Mouse (Mus musculus): ENCODE data around the gene Dppa1. TPM values are rescaled to one million over a fixed set of nuclear protein-coding genes. Genes with fewer than 3 reads are reported as not detected.
"Not testable (repeated sequence)": the region's sequence is repeated elsewhere in the genome, so short reads cannot be mapped to it uniquely, and the experiment has no call there.

Gene Dppa1
- not detected in 2 replicates for polyA plus RNA-seq (2014; fragmentation: Nextera tagmentation; extraction: Ambion mirVana)

DNA sequence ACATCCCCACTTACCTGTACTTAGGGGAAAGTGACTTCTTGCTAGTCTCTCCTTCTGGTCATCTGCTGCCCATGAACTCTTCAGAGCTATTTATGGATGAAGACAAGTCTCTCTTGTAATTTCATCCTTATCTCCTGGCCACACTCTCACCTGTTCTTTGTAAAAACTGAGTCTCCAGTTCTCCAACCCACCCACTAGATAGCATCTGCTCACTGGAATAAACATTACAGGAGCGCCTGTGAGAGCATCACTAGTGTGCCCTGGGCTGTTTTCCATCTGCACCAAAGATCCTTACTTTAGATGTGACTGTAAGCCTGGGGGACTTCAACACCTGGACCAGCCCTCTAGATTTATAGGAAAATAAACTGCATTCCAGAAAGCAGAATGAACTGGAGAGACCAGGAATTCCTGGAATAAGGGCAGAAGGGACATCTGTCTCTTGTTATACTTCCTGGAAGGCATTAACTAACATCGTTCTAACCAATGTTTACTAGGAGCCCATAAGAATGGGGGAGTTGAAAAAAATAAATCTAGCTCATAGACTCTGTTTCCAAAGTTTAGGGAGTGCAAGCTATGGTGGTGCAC is at the start of gene Dppa1:
TSS of gene Dppa1 (minus strand) at position 51 of the 585 bp plus-strand sequence.
- Histone ChIP-seq H3K4me3 (replicated peaks; ENCODE audit: low read depth, low read length) (no peak within 1 kb of the TSS), H3K27me3 (ENCODE audit: control insufficient read depth, insufficient read depth, low read length) (no peaks in the 10 kb centered on the region), H3K27ac (replicated peaks; ENCODE audit: low read depth, low read length) (no peak within 1 kb of the TSS), H3K9me3 (ENCODE audit: control insufficient read depth, low read length) (no peaks in the 10 kb centered on the region), H3K9ac (replicated peaks; ENCODE audit: low read length) (no peak within 1 kb of the TSS), H3K36me3 (ENCODE audit: control insufficient read depth, insufficient read depth, low read length) (no peaks in the 10 kb centered on the region), H3K4me1 (ENCODE audit: control insufficient read depth, insufficient read depth, low read length) (no peaks in the 10 kb centered on the region), H3K4me2 (ENCODE audit: low read length) (no peak within 1 kb of the TSS)
- no peak for ATAC-seq (ENCODE audit: low FRiP score, low TSS enrichment)
- no peak for DNase-seq
- WGBS: 88% methylated on average over 2 of the region's 2 CpGs

DNA sequence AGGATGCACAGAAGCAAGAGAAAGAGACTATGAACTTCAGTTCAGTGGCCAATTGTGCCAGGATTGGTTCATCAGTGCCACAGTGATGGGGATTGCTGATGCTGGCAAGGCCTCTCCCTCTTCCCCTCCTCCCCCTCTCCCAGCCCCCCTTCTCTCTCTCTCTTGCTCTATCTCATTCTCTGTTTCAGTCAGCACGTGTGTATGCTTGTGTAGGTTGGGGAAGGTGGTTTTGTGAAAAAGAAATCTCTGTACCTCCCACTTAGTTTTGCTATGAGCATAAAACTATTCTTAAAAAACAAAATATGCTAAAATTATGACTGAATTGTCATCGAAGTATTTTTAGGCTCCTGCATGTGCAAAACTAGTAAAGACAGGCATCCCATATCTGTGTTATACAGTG is 38.9 kb upstream of the Dppa1 start:
- H3K9ac ChIP-seq (replicated peaks; ENCODE audit: low read length): no peak overlapping the region
- H3K36me3 ChIP-seq (ENCODE audit: control insufficient read depth, insufficient read depth, low read length): no peaks in the 10 kb centered on the region
- no peak overlapping the region for H3K4me3 ChIP-seq (replicated peaks; ENCODE audit: low read depth, low read length)
- DNase-seq (no peak), ATAC-seq (ENCODE audit: low FRiP score, low TSS enrichment) (no peak)
- H3K4me2 ChIP-seq (ENCODE audit: low read length): no peak overlapping the region
- no peaks in the 10 kb centered on the region for H3K4me1 ChIP-seq (ENCODE audit: control insufficient read depth, insufficient read depth, low read length)
- H3K27me3 ChIP-seq (ENCODE audit: control insufficient read depth, insufficient read depth, low read length): no peaks in the 10 kb centered on the region
- WGBS: 67% methylated on average over 2 of the region's 2 CpGs
- H3K27ac ChIP-seq (replicated peaks; ENCODE audit: low read depth, low read length): no peak overlapping the region
- H3K9me3 ChIP-seq (ENCODE audit: control insufficient read depth, low read length): no peaks in the 10 kb centered on the region

DNA sequence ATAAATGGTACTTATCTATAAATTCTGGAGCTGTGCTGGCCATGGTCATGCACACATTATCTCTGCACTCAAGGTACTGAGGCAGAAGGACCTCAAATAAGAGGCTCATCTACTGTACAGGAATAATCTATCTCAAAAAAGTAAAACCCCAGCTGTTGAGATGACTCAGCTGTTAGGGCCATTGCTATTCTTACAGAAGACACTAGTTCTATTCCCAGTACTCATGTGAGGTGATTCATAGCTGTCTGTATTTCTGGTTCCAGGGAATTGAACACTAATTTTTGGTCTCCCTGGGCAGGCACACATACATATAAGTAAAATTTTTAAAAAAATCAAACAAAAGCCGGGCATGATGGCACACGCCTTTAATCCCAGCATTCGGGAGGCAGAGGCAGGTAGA is 38.0 kb upstream of the Dppa1 start:
- WGBS: 94% methylated on average over 3 of the region's 3 CpGs
- H3K36me3 ChIP-seq (ENCODE audit: control insufficient read depth, insufficient read depth, low read length): no peaks in the 10 kb centered on the region
- H3K27me3 ChIP-seq (ENCODE audit: control insufficient read depth, insufficient read depth, low read length): no peaks in the 10 kb centered on the region
- H3K27ac ChIP-seq (replicated peaks; ENCODE audit: low read depth, low read length): no peak overlapping the region
- no peak overlapping the region for H3K4me3 ChIP-seq (replicated peaks; ENCODE audit: low read depth, low read length)
- H3K9me3 ChIP-seq (ENCODE audit: control insufficient read depth, low read length): no peaks in the 10 kb centered on the region
- DNase-seq (no peak), ATAC-seq (ENCODE audit: low FRiP score, low TSS enrichment) (no peak)
- no peak overlapping the region for H3K9ac ChIP-seq (replicated peaks; ENCODE audit: low read length)
- no peaks in the 10 kb centered on the region for H3K4me1 ChIP-seq (ENCODE audit: control insufficient read depth, insufficient read depth, low read length)
- H3K4me2 ChIP-seq (ENCODE audit: low read length): no peak overlapping the region

DNA sequence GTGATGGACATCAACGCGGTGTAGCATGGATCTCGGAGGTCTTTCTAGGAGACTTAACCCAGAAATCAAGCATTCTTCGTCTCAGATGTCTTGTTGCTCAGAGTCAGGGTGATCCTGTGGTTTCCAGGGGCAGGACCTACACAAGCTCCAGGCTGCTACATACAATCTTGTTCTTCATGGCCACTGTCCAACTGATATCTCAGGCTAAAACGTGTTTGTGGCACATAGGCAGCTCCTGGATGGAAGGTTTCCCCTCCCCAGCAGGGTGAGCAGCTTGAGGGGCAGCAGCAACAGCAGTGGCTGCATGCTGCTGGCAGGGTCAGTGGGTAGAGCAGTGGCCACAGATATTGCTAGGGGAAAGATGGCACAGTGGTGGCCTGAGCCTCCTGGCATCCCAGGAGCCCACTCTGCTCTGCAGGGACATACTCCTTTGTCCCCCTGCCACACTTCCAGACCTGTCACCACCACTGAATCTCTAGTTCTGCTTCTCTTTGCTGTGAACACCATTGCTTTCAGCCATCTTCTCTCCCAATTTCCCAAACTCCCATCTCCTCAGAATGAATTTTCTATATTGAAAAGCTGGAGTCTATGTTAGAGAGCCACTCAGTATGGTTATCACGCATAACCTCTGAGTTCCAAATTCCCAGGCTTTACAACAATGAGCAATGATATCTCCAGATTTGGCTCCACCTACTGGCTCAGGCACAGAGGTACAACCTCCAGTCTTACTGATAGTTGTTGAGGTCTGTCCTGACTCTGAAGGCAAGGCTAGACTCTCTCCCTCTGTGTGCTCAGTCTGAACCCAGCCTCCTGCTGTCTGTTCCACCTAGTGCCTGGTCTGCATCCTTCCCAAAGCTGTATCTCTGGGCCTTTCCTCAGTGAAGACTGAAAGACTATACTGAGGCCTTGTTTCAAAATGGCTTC is 36.8 kb upstream of the Dppa1 start:
- no peak overlapping the region for H3K27ac ChIP-seq (replicated peaks; ENCODE audit: low read depth, low read length)
- 72% methylated on average over 6 of the region's 6 CpGs for whole genome bisulfite sequencing
- peak; percentile 84 for DNase-seq
- H3K36me3 ChIP-seq (ENCODE audit: control insufficient read depth, insufficient read depth, low read length): no peaks in the 10 kb centered on the region
- peak; percentile 55 for ATAC-seq (ENCODE audit: low FRiP score, low TSS enrichment)
- no peaks in the 10 kb centered on the region for H3K9me3 ChIP-seq (ENCODE audit: control insufficient read depth, low read length)
- no peaks in the 10 kb centered on the region for H3K4me1 ChIP-seq (ENCODE audit: control insufficient read depth, insufficient read depth, low read length)
- H3K9ac ChIP-seq (replicated peaks; ENCODE audit: low read length): no peak overlapping the region
- H3K27me3 ChIP-seq (ENCODE audit: control insufficient read depth, insufficient read depth, low read length): no peaks in the 10 kb centered on the region
- no peak overlapping the region for H3K4me3 ChIP-seq (replicated peaks; ENCODE audit: low read depth, low read length)
- H3K4me2 ChIP-seq (ENCODE audit: low read length): no peak overlapping the region

DNA sequence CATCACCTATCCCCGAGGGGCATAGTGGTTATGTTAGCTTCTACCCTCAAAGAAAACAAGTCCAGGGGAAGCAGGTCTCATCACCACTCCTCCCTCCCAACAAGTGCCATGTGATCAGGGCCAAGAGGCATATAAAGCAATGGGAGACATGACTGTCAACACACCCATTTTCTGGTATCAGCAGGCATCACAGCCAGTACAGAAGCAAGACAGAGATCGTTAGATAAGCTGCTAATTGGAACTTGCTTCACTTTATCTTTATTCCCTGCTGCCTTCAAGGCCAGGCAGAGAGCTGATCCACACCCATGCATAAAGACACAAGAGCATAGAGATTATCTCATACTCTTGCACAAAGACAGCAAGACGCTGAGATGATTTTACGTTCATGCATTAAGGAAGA is 34.2 kb upstream of the Dppa1 start:
- Histone ChIP-seq H3K27ac (replicated peaks; ENCODE audit: low read depth, low read length) (no peak overlapping the region), H3K4me2 (ENCODE audit: low read length) (no peak overlapping the region), H3K4me3 (replicated peaks; ENCODE audit: low read depth, low read length) (no peak overlapping the region), H3K9me3 (ENCODE audit: control insufficient read depth, low read length) (no peaks in the 10 kb centered on the region), H3K9ac (replicated peaks; ENCODE audit: low read length) (no peak overlapping the region), H3K4me1 (ENCODE audit: control insufficient read depth, insufficient read depth, low read length) (no peaks in the 10 kb centered on the region), H3K27me3 (ENCODE audit: control insufficient read depth, insufficient read depth, low read length) (no peaks in the 10 kb centered on the region), H3K36me3 (ENCODE audit: control insufficient read depth, insufficient read depth, low read length) (no peaks in the 10 kb centered on the region)
- WGBS: 78% methylated on average over 4 of the region's 4 CpGs
- DNase-seq (no peak), ATAC-seq (ENCODE audit: low FRiP score, low TSS enrichment) (no peak)

DNA sequence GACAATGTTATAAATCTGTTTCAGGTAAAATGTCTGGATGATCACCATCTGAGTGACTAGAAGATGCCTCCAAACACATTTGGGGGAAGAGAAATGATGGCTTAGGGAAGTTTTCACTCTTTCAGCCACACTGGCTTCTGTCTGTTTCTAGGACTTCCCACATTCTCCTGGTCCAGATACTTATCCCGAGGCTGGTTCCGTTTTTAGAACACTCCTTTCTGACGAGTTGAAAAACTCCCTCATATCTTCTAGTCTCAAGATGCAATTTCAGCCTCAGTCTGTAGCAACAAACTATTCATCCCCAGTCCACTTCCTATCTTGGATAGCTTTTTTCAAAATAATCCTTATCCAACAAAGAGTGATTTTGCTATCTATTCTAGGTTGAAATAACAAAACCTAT is 23.4 kb upstream of the Dppa1 start:
- Histone ChIP-seq H3K27me3 (ENCODE audit: control insufficient read depth, insufficient read depth, low read length) (no peaks in the 10 kb centered on the region), H3K4me1 (ENCODE audit: control insufficient read depth, insufficient read depth, low read length) (no peaks in the 10 kb centered on the region), H3K9me3 (ENCODE audit: control insufficient read depth, low read length) (no peaks in the 10 kb centered on the region), H3K27ac (replicated peaks; ENCODE audit: low read depth, low read length) (no peak overlapping the region), H3K4me3 (replicated peaks; ENCODE audit: low read depth, low read length) (no peak overlapping the region), H3K4me2 (ENCODE audit: low read length) (no peak overlapping the region), H3K9ac (replicated peaks; ENCODE audit: low read length) (no peak overlapping the region), H3K36me3 (ENCODE audit: control insufficient read depth, insufficient read depth, low read length) (no peaks in the 10 kb centered on the region)
- 89% methylated on average over 3 of the region's 3 CpGs for WGBS
- ATAC-seq (ENCODE audit: low FRiP score, low TSS enrichment) (no peak), DNase-seq (no peak)

DNA sequence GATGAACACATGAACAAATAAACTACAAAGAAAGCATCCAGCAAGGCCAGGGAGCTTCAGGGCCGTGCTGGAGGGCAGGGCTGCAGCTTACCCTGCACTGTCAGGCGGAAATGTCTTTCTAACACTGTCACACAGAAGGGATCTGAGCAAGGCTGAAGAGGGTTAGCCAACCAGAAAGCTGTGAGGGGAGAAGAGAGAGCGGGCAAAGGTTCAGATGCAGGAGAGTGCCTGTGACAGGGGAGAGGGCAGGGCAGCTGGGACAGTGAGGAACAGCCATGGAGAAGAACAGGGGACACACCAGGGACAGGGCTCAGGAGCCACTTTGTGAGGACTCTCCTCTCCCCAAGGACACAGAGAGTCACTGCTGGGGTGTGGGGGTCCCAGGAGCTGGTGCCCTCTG is 20.6 kb upstream of the Dppa1 start:
- not testable (repeated sequence) for H3K4me2 ChIP-seq (ENCODE audit: low read length); ATAC-seq (ENCODE audit: low FRiP score, low TSS enrichment); H3K36me3 ChIP-seq (ENCODE audit: control insufficient read depth, insufficient read depth, low read length); H3K27me3 ChIP-seq (ENCODE audit: control insufficient read depth, insufficient read depth, low read length); H3K27ac ChIP-seq (replicated peaks; ENCODE audit: low read depth, low read length); DNase-seq; H3K9ac ChIP-seq (replicated peaks; ENCODE audit: low read length); H3K4me1 ChIP-seq (ENCODE audit: control insufficient read depth, insufficient read depth, low read length); H3K9me3 ChIP-seq (ENCODE audit: control insufficient read depth, low read length); H3K4me3 ChIP-seq (replicated peaks; ENCODE audit: low read depth, low read length)
- 15% methylated on average over 3 of the region's 3 CpGs for WGBS

DNA sequence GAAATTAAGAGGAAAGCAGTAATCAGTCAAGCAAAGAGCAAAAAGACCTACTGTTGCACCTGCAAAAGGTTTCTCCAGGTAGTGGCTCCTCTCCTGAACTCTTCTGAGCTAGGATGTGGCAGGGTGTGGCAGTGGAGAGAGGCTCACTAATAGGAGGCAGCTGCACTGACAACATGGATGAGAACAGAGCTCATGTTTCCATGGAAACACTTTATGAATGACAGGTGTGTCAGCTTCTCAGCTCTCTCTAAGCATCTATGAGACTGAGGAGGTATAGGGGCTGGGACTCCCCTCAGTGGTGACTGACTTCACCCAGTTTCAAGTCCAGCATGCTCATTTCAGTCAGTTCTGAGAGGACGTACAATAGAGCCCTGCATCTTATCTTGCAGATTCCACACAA is 15.8 kb upstream of the Dppa1 start:
- Histone ChIP-seq H3K27ac (replicated peaks; ENCODE audit: low read depth, low read length) (no peak overlapping the region), H3K4me1 (ENCODE audit: control insufficient read depth, insufficient read depth, low read length) (no peaks in the 10 kb centered on the region), H3K4me3 (replicated peaks; ENCODE audit: low read depth, low read length) (no peak overlapping the region), H3K27me3 (ENCODE audit: control insufficient read depth, insufficient read depth, low read length) (no peaks in the 10 kb centered on the region), H3K4me2 (ENCODE audit: low read length) (no peak overlapping the region), H3K36me3 (ENCODE audit: control insufficient read depth, insufficient read depth, low read length) (no peaks in the 10 kb centered on the region), H3K9me3 (ENCODE audit: control insufficient read depth, low read length) (no peaks in the 10 kb centered on the region), H3K9ac (replicated peaks; ENCODE audit: low read length) (no peak overlapping the region)
- DNase-seq: peak; percentile 12
- WGBS: 60% methylated on average over 1 of the region's 1 CpGs
- ATAC-seq (ENCODE audit: low FRiP score, low TSS enrichment): no peak

DNA sequence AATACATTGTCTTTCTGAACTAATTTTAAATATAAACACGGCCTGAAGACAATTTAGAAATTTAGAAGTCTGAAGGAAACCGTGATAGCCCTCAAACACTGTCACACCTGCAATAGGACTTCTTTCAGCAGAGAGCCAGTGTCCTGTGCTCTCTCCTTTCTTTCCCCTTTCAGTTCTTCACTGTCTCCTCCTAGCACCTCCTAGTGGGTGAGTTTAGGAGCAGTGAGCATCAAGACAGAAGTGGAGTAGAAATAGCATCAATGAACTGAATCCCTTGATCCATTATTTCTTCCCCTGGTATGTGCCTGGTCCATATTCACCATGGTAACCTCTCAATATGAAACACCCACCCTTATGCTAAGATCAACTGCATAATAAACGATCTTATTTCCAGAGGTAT is 7.5 kb upstream of the Dppa1 start:
- Histone ChIP-seq H3K36me3 (ENCODE audit: control insufficient read depth, insufficient read depth, low read length) (no peaks in the 10 kb centered on the region), H3K4me1 (ENCODE audit: control insufficient read depth, insufficient read depth, low read length) (no peaks in the 10 kb centered on the region), H3K4me3 (replicated peaks; ENCODE audit: low read depth, low read length) (no peak overlapping the region), H3K9ac (replicated peaks; ENCODE audit: low read length) (no peak overlapping the region), H3K9me3 (ENCODE audit: control insufficient read depth, low read length) (no peaks in the 10 kb centered on the region), H3K27me3 (ENCODE audit: control insufficient read depth, insufficient read depth, low read length) (no peaks in the 10 kb centered on the region), H3K4me2 (ENCODE audit: low read length) (no peak overlapping the region), H3K27ac (replicated peaks; ENCODE audit: low read depth, low read length) (no peak overlapping the region)
- DNase-seq (no peak), ATAC-seq (ENCODE audit: low FRiP score, low TSS enrichment) (no peak)
- 81% methylated on average over 3 of the region's 3 CpGs for WGBS

Measured in midbrain, embryonic 14.5 days (tissue).